Mouse (Mus musculus): Measurements from ENCODE around the gene Trim75.
A peak's percentile ranks its signal among the peaks of the same experiment; 100 is the strongest.
"Not testable (repeated sequence)": the region's sequence is repeated elsewhere in the genome, so short reads cannot be mapped to it uniquely, and the experiment has no call there.

Gene Trim75

DNA sequence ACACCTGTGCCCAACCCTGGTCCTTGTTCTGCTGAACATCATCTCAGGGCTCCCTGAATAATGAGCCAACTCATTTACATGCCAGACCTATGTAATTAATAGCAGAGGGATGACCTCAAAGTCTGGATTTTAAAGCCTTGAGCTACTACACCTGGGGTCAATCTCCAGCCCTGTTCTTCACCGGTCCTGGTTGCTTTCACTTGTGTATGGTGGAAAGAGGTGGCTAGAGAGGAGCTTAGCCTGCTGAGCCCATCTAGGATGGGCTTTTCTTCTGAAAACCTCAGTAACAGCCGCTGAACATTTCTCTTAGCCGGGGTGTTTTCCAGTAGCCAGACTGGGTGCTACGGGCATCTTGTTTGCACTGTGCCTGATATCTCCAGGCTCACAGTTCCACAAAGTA, at the start of gene Trim75:
TSS of gene Trim75 (minus strand) at position 101 of the 400 bp plus-strand sequence.
- no peak for DNase-seq (ENCODE audit: low read depth, low spot score)

DNA sequence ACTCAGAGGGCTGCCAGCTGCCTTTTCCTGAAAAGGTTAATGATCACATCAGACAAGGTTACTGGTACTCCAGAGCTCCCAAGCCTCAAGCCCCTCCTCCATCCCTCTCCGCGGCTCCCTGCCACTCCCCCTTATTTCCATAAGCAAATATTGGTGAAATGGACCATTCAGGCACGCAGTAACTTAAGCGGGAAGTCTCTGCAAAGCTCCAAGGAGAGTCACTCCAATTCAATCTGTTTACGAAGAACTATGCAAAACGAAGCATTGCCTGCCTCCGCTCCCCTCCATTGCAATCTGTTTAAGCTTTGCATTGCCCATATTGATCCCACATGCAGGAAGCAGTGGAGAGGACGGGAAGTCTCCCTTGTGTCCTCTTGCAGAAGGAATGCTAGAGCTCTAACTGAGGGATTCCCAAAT, 49.5 kb upstream of the Trim75 start, which contains the start of gene Apela:
TSS of gene Apela (minus strand) at position 220 of the 417 bp plus-strand sequence.
- DNase-seq (ENCODE audit: low read depth, low spot score) = no peak

DNA sequence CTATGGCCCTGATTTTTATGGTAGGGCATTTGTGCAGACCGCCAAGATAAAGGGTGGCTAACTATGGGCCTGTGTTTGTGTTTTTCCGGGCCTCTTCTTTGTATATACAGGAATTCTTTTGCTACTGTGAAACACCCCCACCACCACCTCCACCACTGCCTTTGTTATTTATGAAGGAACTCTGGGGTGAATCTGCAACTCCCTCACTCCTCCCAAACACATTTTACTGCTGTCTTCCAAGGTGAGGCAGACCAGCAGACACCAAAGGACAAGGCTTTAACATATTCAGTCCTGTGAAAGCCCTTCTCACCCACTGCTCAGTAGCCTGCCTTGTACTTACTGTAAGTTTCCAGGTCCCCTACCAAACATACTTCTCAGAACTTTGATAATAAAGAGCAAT, 46.5 kb upstream of the Trim75 start:
- no peak for DNase-seq (ENCODE audit: low read depth, low spot score)

DNA sequence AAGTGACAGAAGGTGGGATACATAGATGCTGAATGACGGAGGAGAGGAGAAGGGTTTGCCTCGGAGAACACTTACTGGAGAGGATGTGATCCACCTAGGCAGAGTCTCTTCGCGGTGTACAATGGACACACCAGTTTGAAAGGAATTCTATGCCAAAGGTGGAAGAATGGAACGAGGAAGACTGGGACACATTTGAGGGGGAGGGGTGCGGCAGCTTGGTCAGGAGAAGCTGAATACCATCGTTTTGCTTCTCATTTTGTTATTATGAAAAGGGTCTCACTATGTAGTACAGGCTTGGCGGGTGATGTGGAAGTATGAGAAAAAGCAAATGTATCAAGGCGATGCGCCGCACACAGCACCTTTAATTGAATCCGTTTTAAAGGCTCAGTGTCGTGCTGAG, 45.4 kb upstream of the Trim75 start:
- no peak for DNase-seq (ENCODE audit: low read depth, low spot score)

DNA sequence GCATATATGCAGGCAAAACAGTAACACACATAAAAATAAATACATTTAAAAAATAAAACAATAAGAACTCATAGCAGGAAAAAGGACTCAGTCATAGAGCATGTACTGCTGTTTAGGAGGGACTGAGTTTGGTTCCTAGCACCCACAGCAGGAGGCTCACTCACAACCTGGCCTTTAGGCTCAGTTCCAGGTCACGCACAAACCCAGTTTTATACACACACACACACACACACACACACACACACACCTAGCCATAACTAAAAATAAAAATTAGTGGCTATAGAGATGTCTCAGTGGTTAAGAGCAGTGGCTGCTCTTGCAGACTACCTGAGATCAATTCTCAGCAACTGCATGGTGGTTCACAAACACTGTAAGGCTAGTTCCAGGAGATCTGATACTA, 44.5 kb upstream of the Trim75 start:
- DNase-seq (ENCODE audit: low read depth, low spot score) = no peak

DNA sequence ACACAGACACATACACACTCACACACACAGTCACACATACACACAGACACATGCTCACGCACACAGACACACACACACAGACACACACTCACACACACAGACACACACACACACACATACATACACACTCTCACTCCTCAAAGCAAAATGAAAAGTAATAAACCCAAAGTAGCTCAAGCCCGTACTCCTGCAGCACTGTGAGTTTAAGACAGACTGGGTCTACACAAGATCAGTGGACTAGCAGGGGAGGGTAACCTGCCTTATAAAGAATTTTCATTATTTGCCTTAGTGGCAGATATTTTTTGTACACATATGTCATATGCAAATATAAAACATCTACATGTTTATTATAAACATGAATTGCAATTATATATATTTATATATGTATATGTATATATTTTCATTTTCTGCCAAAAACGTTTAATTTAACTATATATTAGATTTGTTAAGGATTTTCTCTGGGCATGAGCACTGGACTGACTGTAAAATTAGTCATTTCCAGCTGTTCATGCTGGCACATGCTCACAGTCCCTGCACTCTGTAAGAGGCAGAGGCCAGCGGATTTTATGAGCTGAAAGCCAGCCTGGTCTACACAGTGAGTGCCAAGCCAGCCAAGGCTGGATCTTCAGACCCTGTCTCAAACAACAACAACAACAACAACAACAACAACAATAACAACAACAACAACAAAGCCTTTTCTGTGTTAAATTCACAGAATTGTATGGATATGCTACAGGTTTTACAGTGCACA, 43.3 kb upstream of the Trim75 start:
- peak; percentile 31 for DNase-seq (ENCODE audit: low read depth, low spot score)

DNA sequence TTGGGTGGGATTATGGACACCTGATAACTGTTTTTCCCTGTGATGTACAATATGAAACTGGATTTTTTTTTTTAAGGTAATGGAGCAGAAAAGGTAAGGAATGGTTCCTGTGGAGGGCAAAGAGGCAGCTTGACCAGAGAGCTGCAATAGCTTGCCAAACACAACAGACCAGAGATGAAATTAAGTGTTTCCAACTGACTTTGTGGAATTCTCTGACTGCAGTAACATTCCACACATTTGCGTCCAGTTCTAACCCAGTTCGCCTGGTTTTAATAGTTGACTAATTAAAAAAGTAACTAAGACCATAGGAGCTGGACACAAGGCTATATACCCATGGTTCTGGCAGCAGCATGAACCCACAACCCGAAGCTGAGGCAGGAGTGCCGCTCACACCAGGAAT, 42.1 kb upstream of the Trim75 start:
- no peak for DNase-seq (ENCODE audit: low read depth, low spot score)

DNA sequence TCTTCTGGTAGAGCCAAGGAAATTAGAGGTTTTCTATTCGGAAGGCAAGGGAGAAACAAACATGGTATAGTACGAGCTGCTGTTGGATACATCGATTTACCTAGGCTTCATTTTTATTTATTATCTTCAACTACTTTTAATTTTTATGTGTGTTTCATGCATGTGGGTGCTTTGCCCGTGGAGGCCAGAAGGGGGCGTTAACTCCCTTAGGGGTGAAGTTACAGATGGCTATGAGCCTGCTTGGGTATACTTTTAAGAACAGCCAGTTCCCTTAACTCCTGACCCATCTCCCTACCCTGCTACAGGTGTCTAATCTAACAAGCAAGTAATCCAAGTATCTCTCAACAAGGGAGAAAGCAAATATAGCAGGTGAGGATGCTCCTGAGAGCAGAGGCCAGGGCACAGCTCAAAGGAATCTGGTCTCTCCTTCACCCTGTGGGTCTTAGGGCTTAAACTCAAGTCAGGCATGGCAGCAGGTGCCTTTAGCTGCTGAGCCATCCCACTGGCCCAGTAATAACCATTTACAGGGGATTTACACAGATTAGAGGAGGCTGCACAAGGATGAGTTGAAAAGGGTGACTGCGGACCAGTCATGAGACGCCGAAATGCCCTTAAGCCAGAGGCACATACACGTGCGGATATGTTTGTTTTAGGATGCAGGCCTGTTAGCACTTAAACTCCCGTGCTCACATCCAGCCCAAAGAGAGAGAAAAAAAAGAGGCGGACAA, 41.5 kb upstream of the Trim75 start:
- DNase-seq (ENCODE audit: low read depth, low spot score) = no peak

DNA sequence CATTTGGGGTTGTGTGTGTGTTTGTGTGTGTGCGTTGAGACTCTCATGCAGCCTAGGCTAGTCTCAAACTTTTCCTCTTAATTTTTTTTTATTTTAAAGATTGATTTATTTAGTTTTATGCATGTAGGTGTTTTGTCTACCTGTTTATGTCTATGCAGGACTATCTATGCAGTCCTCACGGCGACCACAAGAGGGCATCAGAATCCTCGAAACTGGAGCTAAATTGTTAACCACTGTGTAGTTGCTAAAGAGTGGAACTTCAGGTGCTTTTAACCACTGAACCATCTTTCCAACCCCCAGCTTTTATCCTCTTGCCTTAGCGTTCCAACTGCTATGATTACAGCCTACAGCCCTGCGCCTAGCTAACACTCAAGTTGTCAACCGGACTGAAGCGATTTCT, 34.9 kb upstream of the Trim75 start:
- peak; percentile 61 for DNase-seq (ENCODE audit: low read depth, low spot score)

DNA sequence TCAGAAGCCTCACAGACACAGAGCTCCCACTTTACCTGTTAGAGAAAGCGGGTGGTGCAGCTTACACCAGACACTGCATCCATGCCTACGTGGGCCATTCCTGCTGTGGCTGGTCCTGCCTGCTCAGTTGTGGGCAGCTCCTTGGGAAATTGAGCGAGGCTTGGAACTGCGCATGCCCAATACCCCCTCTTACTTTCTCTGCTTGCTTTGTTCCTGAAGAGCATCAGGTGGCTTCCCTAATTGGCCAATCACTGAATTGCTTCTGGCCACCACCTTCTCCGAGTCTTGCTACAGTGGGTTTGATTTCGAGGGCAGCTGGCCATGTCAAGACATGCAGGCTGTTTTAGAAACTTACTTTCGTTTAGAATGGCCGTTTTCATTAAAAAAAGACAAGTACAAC, 30.8 kb upstream of the Trim75 start, which contains the start of the genes Trim61 and Trim60:
TSS of gene Trim61 (minus strand) at position 101 of the 400 bp plus-strand sequence.
TSS of gene Trim60 (minus strand) at position 162 of the 400 bp plus-strand sequence.
- no peak for DNase-seq (ENCODE audit: low read depth, low spot score)

DNA sequence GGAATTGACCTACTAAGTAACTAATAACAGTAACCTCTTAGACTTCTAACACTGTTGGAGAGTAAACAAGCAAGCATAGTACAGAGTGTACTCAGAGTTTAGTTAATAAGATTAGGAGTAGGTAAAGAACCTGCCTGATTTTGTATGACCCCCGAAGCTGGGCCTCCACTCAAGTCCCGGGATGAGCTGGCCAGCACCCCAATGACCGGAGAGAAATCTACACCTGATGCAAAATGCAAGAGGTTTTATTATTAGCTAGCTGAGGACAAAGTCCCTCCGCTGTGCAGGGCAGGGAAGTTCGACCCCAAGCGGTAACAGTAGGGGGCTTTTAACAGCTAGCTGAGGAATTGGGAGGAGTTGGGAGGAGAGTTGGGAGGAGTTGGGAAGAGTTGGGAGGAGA, 20.0 kb upstream of the Trim75 start:
- not testable (repeated sequence) for DNase-seq (ENCODE audit: low read depth, low spot score)

DNA sequence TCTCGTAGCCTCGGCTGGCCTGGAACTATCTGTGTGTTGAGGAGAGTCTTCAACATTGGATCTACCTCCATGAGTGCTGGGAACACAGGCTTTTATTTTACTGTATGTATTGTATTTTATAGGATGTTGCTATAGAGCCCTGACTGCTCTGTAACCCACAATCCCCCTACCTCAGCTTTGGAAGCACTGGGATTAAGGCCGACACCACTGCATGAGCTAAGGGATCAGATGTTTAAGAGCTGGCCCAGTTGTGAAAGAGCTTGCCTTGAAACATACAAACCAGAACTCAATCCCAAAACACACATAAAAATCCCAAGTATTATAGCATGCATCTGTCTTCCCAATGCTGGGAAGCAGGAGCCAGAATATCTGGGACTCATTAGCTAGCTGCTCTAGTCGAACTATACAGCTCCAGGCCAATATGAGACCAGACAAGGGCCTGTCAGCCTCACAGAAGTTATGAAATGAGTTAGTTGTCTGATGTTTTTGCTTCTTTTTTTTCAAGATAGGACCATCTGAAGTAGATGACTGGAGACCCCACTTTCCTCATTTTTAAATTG, 11.3 kb upstream of the Trim75 start:
- no peak for DNase-seq (ENCODE audit: low read depth, low spot score)

DNA sequence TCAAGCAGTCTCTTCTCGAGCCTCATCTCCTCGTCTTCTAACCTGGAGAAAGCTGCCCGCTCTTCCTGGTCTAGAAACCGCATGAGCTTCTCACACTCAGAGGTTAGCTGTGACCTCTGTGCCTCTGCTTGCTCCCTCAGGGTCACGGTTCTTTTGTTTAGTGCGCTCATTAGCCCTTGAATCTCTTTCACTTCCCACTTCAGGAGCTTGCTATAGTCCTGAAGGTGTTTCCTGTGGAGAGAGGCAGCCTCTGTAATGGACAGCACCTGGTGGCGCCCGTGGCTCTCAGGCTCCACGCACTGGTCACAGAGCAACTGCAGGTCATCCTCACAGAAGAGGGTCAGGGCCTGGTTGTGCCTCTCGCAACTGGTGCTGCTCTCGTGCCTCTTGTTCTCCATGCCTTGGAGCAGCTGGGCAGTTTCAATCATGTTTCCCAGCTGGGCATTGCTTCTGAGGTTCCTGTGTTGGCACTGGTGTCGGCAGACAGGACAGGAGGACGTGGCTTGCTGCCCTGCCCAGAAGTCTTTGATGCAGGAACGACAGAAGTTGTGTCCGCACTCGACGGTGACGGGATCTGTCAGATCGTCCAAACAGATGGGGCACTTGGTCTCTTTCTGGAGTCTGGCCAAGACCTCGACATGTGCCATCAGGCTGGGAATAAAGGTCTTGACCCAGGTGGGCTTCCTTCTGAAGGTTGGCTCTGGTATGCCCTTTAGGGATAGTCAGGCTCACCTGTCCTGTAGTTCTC, 4.3 kb downstream of the Trim75 start:
- DNase-seq (ENCODE audit: low read depth, low spot score) = no peak

DNA sequence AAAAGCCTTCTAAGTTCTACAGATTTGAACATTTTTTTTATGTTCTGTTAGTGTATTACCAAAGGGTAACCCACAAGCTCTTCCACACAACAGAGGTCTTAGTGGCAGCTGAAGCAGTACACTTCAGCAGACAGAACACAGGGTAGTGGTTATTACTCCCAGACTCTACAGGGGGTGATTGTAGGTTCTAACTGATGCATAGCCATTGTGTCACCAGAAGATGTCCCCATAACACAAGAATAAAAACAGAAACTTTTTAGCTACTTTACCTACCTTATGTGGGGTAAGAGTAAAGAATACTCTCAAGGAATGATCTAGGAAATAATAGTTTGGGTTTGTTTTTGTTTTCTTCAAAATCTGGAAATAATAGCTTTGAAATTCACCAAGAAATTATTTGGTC, 24.8 kb downstream of the Trim75 start:
- peak; percentile 24 for DNase-seq (ENCODE audit: low read depth, low spot score)

DNA sequence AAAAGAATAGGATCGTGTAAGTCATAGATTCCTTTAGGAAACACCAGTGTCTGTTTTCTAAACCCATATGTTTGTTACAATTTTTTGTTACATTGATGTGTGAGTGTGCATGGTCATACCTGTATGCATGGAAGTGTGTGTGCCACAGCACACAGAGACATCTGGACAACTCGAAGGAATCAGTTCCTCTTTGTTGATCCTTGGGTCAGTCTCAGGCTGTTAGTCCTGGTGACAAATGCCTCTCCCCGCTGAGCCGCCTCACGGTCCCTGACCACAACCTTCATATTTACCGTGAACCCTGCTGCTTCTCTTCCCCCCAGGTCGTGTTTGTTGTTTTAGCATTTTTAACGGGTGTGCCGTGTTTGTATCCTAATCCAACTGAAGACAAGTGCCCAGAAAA, 28.6 kb downstream of the Trim75 start:
- DNase-seq (ENCODE audit: low read depth, low spot score) = no peak

DNA sequence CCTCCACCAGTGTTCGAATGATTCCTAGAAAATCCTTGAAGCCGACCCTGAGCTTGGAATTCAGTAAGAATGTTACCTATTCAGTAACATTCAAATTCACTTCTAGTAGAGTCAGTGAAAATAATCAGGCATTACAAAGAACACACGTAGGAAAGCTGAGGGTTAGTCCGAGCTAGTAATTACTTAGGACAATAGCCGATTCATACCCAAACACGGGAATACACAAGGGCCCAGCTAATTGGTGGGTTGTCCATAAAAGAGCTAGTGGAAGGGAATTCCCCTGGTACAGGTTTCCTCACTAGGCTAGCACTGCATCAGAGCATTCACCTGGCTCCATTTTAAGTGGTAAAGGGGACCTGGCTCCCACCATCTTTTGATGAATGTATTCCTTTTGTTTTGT, 35.5 kb downstream of the Trim75 start:
- no peak for DNase-seq (ENCODE audit: low read depth, low spot score)

DNA sequence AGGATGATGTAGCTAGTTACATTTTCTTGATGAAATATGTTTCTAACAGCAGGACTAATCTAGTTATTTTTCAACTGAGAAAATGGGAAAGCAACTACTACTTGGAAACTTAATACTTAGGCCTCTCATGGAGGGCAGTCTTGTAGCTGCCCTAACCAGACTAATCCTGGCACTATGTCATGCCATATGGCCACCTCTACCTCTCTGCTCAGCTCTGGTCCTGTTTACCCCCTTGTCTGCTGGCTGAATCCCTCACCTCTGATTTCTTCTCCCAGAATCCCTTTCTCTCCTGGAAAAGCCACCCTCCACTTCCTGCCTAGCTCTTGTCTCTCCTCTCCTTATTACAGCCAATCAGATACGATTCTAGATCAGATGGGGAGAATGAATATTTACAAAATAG, 39.3 kb downstream of the Trim75 start:
- DNase-seq (ENCODE audit: low read depth, low spot score) = peak; percentile 27

DNA sequence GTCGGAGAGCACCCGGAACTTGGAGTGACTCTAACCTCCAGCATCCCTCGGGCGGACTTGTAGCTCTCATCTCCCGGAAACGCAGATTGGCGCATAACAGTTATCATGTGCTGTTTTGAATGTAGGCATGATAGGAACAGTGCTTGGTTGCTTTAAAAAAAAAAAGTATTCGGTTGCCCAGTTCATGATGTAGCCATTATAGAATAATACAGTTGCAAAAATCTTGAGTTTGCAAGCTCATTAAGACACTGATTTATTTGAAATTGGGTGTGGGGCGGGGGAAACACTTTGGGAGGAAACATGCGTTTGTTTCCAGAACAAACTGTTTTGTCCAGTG, 40.0 kb downstream of the Trim75 start:
- no peak for DNase-seq (ENCODE audit: low read depth, low spot score)

DNA sequence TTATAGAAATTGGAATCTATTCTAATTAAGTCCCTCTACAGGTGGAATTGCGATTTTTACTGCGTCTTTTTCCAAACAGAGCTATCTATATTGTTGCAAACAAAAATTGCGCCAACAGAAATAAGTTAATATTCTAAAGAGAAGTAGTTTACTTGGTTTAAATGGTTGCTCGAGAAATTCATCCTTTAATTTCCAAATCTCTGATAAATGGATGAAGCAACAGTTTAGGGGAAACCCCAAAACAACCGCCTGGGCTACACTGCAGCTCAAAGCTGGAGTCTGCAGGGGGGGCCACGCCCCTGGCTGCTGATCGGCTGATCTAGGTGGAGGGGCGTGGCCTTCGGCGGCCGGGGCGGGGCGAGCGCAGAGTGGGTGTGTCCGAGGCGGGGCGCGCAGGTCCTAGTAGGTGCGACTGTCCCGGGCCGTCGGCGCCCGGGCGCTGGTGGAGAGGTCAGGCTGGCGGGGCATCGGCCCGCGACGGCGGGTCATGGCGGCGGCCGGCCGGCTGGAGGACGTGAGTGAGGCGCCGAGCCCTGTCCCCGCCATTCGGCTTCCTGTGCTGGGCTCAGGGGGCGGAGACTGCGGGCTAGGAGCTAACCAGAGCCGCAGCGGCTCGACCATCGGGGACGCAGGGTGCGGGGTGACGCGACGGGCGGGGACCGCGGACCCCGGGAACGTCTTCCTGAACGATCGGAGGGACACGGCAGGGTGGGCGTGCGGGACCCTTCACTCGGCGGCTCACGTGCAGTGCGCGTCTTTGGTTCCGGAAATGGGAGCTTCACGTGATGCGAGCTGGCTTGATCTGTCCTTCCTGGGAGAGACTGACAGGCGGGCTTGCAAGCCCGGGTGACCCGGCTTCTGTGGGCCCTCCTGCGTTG, 40.6 kb downstream of the Trim75 start, which contains the start of gene Tmem192:
TSS of gene Tmem192 (plus strand) at position 366 of the 878 bp plus-strand sequence.
- peak; percentile 91 for DNase-seq (ENCODE audit: low read depth, low spot score)

DNA sequence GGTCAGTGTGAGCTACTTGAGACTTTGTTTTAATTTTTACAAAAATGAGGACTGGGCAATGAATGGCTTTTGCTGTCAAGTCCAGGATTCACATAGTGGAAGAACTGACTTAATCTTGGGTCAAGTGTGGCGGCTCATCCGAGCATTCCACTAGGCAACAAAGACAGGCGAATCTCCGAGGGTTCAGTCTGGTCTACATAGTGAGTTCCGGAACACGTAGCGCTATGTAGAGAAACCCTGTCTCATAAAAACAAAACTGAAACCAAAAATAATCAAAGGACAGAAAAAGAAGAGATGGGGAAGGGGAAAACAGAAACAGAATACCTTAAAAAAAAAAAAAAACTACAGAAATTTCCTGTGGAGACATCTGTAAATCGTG, 41.2 kb downstream of the Trim75 start:
- no peak for DNase-seq (ENCODE audit: low read depth, low spot score)

DNA sequence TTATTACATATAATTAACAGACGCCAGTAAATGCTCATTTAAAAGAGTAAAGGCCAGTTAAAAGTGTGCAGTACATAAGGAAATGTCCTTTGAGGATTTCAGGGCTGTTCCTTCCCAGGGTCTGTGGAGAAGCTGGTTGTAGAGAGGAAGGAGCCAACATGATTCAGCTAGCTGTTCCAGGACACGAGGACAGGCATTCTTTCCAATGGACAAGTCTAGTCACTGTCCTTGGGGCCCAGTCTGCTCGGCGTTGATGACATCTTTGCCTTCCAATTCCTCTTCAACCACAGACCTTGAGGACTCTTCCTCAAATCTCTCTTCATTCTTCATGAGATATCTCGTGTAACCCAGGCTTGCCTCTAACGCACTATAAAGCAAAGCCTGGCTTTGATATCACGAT, 42.0 kb downstream of the Trim75 start:
- no peak for DNase-seq (ENCODE audit: low read depth, low spot score)
